13 mouse cellular contexts compared by ENCODE assay signal in genomic region chr1:83631394-83631793, GRCm38 (mm10).
A peak's percentile ranks its signal among the peaks of the same experiment; 100 is the strongest.
DNase-seq lines count a peak whose midpoint lies in the region; ATAC-seq and TF ChIP-seq lines count a peak whose summit lies in the region.
"Had no signal": no experiment of that assay in that cellular context is flagged by ENCODE, and none has a peak within 500 bp of the region (broad histone marks: within the 10 kb centered on the region; RNA-seq: fewer than 3 reads in every experiment).

No protein-coding gene starts in this region.

- TF ChIP-seq EP300 in heart, postnatal 0 days (IDR thresholded peaks at IDR 0.05; ENCODE audit: low read depth): no peak

- 65% methylated on average over 7 of the region's 7 CpGs for WGBS in heart, postnatal 0 days
- 68% methylated on average over 7 of the region's 7 CpGs for WGBS in midbrain, embryonic 15.5 days

- no peak for TF ChIP-seq CTCF in heart, postnatal 0 days (IDR thresholded peaks at IDR 0.05; ENCODE audit: low read depth)

- no peak overlapping the region for H3K27ac ChIP-seq in heart, postnatal 0 days (ENCODE audit: low read depth)
- no peak overlapping the region for H3K27ac ChIP-seq in midbrain, embryonic 15.5 days

- no peaks in the 10 kb centered on the region for H3K4me1 ChIP-seq in heart, postnatal 0 days (ENCODE audit: control insufficient read depth, insufficient read depth)
- H3K4me1 ChIP-seq in midbrain, embryonic 15.5 days: peaks cover 9% of the 10 kb centered on the region; the same call in 1 of the 2 replicates

- no peak overlapping the region for H3K9ac ChIP-seq in heart, postnatal 0 days (replicated peaks; ENCODE audit: low read depth, low read length)
- H3K9ac ChIP-seq in midbrain, embryonic 15.5 days: no peak overlapping the region

- H3K4me3 ChIP-seq in heart, postnatal 0 days (ENCODE audit: low read depth, low read length): no peak overlapping the region
- no peak overlapping the region for H3K4me3 ChIP-seq in midbrain, embryonic 15.5 days

- DNase-seq in heart, postnatal 0 days (ENCODE audit: low spot score): no peak
- no peak for DNase-seq in heart, postnatal 36 days
- peak; percentile 3 to 7 for DNase-seq in right cerebral cortex, adult 2 months (ENCODE audit: low spot score in 2 of 2)
- no peak for DNase-seq in right cerebral cortex, adult 18-20 months
- DNase-seq in kidney, postnatal 25 days: no peak
- no peak for DNase-seq in thymus, postnatal 0 days (ENCODE audit: low spot score)
- DNase-seq: adrenal gland, postnatal 14 days; gastrocnemius, postnatal 14 days; liver; lung, adult 18-20 months; thymus, postnatal 4 days had no signal

- H3K36me3 ChIP-seq in heart, postnatal 0 days (replicated peaks; ENCODE audit: control insufficient read depth, insufficient read depth, low read length): no peaks in the 10 kb centered on the region
- no peaks in the 10 kb centered on the region for H3K36me3 ChIP-seq in midbrain, embryonic 15.5 days (replicated peaks)

- intact Hi-C loops in heart, postnatal 36 days (cut with DNase I): no loop called here

- no peak for ATAC-seq in heart, postnatal 0 days (ENCODE audit: insufficient read depth, low read depth)
- peak; percentile 65 for ATAC-seq in midbrain, embryonic 15.5 days (replicated peaks)
- ATAC-seq: inflammation-experienced regulatory T-cells, adult 6 months had no signal

- no peaks in the 10 kb centered on the region for H3K9me3 ChIP-seq in heart, postnatal 0 days (replicated peaks; ENCODE audit: control insufficient read depth, low read length)
- no peaks in the 10 kb centered on the region for H3K9me3 ChIP-seq in midbrain, embryonic 15.5 days

- no peaks in the 10 kb centered on the region for H3K27me3 ChIP-seq in heart, postnatal 0 days (ENCODE audit: control insufficient read depth, insufficient read depth, low read length)
- no peaks in the 10 kb centered on the region for H3K27me3 ChIP-seq in midbrain, embryonic 15.5 days (replicated peaks)

- H3K4me2 ChIP-seq in heart, postnatal 0 days (ENCODE audit: low read depth, low read length): peak overlapping the region; percentile 13; the same call in 1 of the 2 replicates
- peak overlapping the region; percentile 16; the same call in 1 of the 2 replicates for H3K4me2 ChIP-seq in midbrain, embryonic 15.5 days

Comparison
In these comparisons a context has a peak if more than half of its experiments do, and no peak if none do; other contexts are left out.
1. DNase-seq: peak in right cerebral cortex, adult 2 months (2 of 2); none in heart, postnatal 0 days (single experiment), heart, postnatal 36 days (0 of 2), right cerebral cortex, adult 18-20 months (single experiment), kidney, postnatal 25 days (0 of 2) and thymus, postnatal 0 days (single experiment).